Mouse (Mus musculus): ENCODE measurements around the gene Myh3.

DNA sequence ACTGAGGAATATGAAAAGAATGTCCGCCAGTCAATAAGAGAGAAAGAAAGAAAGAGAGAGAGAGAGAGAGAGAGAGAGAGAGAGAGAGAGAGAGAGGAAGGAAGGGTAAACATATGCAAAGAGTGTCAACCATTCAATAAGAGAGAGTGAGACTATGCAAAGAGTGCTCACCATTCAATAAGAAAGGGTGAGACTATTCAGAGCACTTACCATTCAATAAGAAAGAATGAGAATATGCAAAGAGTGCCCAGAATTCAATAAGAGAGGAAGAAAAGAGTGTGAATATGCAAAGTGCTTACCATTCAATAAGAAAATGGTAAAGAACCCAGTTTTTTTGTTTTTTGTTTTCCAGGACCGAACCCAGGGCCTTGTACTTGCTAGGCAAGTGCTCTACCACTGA, 72.1 kb downstream of the Myh3 start:
- no peak for TF ChIP-seq CTCF (IDR thresholded peaks at IDR 0.05; ENCODE audit: extremely low read depth, insufficient read depth, low read length)
- TF ChIP-seq POLR2A (IDR thresholded peaks at IDR 0.05; ENCODE audit: extremely low read depth, insufficient read depth, low read length): no peak
